In the genomic region with DNA sequence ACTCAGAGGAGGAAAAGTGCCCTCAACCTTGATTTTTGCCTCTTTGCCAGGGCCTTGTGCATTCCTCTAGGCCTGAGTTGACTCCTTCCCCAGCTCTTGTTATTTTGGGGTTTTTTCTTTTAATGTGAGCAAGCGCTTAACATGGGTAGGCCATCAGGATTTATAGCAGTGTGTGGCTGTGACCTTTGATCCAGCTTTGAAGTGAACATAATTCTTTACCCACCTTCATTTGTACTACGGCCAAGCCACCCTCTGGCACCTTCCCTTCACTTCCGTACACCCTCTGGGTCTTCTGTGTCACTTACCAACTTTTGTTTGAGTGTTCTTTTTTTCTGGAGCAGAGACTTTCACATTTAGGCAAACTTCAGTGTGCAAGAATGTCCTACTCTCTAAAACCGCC, we compare ENCODE assay signal across 23 mouse cellular contexts. TPM values are rescaled to one million over a fixed set of nuclear protein-coding genes. Genes with fewer than 3 reads are reported as not detected.
DNase-seq lines count a peak whose midpoint lies in the region; ATAC-seq and TF ChIP-seq lines count a peak whose summit lies in the region.
"Had no signal": no experiment of that assay in that cellular context is flagged by ENCODE, and none has a peak within 500 bp of the region (broad histone marks: within the 10 kb centered on the region; RNA-seq: fewer than 3 reads in every experiment).

No protein-coding gene starts in this region.

- no peaks in the 10 kb centered on the region for H3K9me3 ChIP-seq in kidney, embryonic 15.5 days (replicated peaks)
- H3K9me3 ChIP-seq in kidney, embryonic 14.5 days (ENCODE audit: control insufficient read depth, low read length) = no peaks in the 10 kb centered on the region
- H3K9me3 ChIP-seq in E14TG2a.4 (ENCODE audit: low read length) (no peaks in the 10 kb centered on the region), ES-Bruce4 (replicated peaks; ENCODE audit: control insufficient read depth, insufficient read depth, low read length, poor library complexity, severe bottlenecking) (no peaks in the 10 kb centered on the region)
- H3K9me3 ChIP-seq in midbrain, embryonic 11.5 days (ENCODE audit: control insufficient read depth, low read length) = no peaks in the 10 kb centered on the region
- H3K9me3 ChIP-seq: embryonic facial prominence, embryonic 10.5 days; forebrain, embryonic 13.5 days; heart, embryonic 15.5 days; hindbrain, embryonic 15.5 days; limb, embryonic 10.5 days; midbrain, embryonic 12.5 days; neural tube, embryonic 12.5 days had no signal

- TF ChIP-seq CTCF in E14TG2a.4 (conservative IDR thresholded peaks at IDR 0.05; ENCODE audit: low read length) = no peak
- TF ChIP-seq CTCF in ES-Bruce4 (IDR thresholded peaks at IDR 0.05; ENCODE audit: low read depth, low read length) = no peak
- no peak for TF ChIP-seq CTCF in small intestine, adult 2 months (IDR thresholded peaks at IDR 0.05; ENCODE audit: extremely low read depth, insufficient read length, insufficient replicate concordance, low read depth, low read length)

- ATAC-seq in kidney, embryonic 15.5 days (replicated peaks; ENCODE audit: low FRiP score) = no peak
- no peak for ATAC-seq in kidney, embryonic 14.5 days (ENCODE audit: low FRiP score, low TSS enrichment)
- no peak for ATAC-seq in midbrain, embryonic 11.5 days (ENCODE audit: low FRiP score)
- ATAC-seq: forebrain, embryonic 13.5 days; lung, postnatal 0 days had no signal

- no peak for TF ChIP-seq POLR2A in ES-Bruce4 (IDR thresholded peaks at IDR 0.05; ENCODE audit: insufficient read depth, low read length)
- TF ChIP-seq POLR2A in small intestine, adult 2 months (IDR thresholded peaks at IDR 0.05; ENCODE audit: low read depth, low read length) = no peak

- no peak for DNase-seq in midbrain, embryonic 11.5 days (ENCODE audit: low spot score, missing footprints)
- DNase-seq in cerebellum, adult 9-11 months = no peak
- DNase-seq: cerebellum, adult 2 months; gastrocnemius, postnatal 10 days; heart, adult 2 months; heart, postnatal 4 days; layer of hippocampus, adult 9-11 months had no signal

- H3K27ac ChIP-seq in kidney, embryonic 15.5 days = peak overlapping the region; percentile 11; the same call in 1 of the 2 replicates
- H3K27ac ChIP-seq in kidney, embryonic 14.5 days (ENCODE audit: low read depth, low read length) = no peak overlapping the region
- H3K27ac ChIP-seq in ES-Bruce4 (ENCODE audit: insufficient read depth, low read length) = peak overlapping the region; percentile 65
- peak overlapping the region; percentile 66 for H3K27ac ChIP-seq in small intestine, adult 2 months (ENCODE audit: insufficient read depth, low read depth, low read length)
- no peak overlapping the region for H3K27ac ChIP-seq in midbrain, embryonic 11.5 days (ENCODE audit: low read depth, low read length)
- H3K27ac ChIP-seq: embryonic facial prominence, embryonic 10.5 days; forebrain, embryonic 13.5 days; heart, adult 2 months; heart, embryonic 15.5 days; hindbrain, embryonic 15.5 days; kidney, postnatal 0 days; left cerebral cortex, adult 2 months; limb, embryonic 10.5 days; liver, embryonic 14.5 days; midbrain, embryonic 12.5 days; neural tube, embryonic 12.5 days had no signal

- H3K4me2 ChIP-seq in kidney, embryonic 15.5 days = no peak overlapping the region
- H3K4me2 ChIP-seq in kidney, embryonic 14.5 days (replicated peaks; ENCODE audit: low read depth, low read length) = no peak overlapping the region
- no peak overlapping the region for H3K4me2 ChIP-seq in midbrain, embryonic 11.5 days
- H3K4me2 ChIP-seq: forebrain, embryonic 13.5 days; heart, embryonic 15.5 days; hindbrain, embryonic 15.5 days; midbrain, embryonic 12.5 days; neural tube, embryonic 12.5 days had no signal

- H3K27me3 ChIP-seq in kidney, embryonic 15.5 days = no peaks in the 10 kb centered on the region
- H3K27me3 ChIP-seq in kidney, embryonic 14.5 days (ENCODE audit: control insufficient read depth, insufficient read depth, low read length) = no peaks in the 10 kb centered on the region
- H3K27me3 ChIP-seq in E14TG2a.4 (ENCODE audit: insufficient read depth, low read length) (no peaks in the 10 kb centered on the region), ES-Bruce4 (ENCODE audit: control insufficient read depth, insufficient read depth, low read length, poor library complexity, severe bottlenecking) (no peaks in the 10 kb centered on the region)
- no peaks in the 10 kb centered on the region for H3K27me3 ChIP-seq in small intestine, adult 2 months (ENCODE audit: control insufficient read depth, insufficient read depth, low read length)
- H3K27me3 ChIP-seq in midbrain, embryonic 11.5 days (ENCODE audit: control insufficient read depth, insufficient read depth, low read length) = no peaks in the 10 kb centered on the region
- H3K27me3 ChIP-seq: heart, embryonic 15.5 days; hindbrain, embryonic 15.5 days; midbrain, embryonic 12.5 days; neural tube, embryonic 12.5 days had no signal

- 47% methylated on average over 4 of the region's 4 CpGs for WGBS in kidney, embryonic 15.5 days
- WGBS in kidney, embryonic 14.5 days = 42% methylated on average over 4 of the region's 4 CpGs
- WGBS in small intestine, adult 2 months = 21% methylated on average over 4 of the region's 4 CpGs
- 87% methylated on average over 4 of the region's 4 CpGs for WGBS in midbrain, embryonic 11.5 days

- no peak for TF ChIP-seq EP300 in ES-Bruce4 (IDR thresholded peaks at IDR 0.05; ENCODE audit: insufficient read depth, low read depth, low read length)

- peaks cover 42% of the 10 kb centered on the region for H3K4me1 ChIP-seq in kidney, embryonic 15.5 days
- peaks cover 17% of the 10 kb centered on the region for H3K4me1 ChIP-seq in kidney, embryonic 14.5 days (ENCODE audit: control insufficient read depth, insufficient read depth, low read length)
- H3K4me1 ChIP-seq in E14TG2a.4 (replicated peaks; ENCODE audit: low read depth, low read length) = peaks cover 94% of the 10 kb centered on the region
- peaks cover 7% of the 10 kb centered on the region for H3K4me1 ChIP-seq in ES-Bruce4 (ENCODE audit: control insufficient read depth, insufficient read depth, low read length)
- peaks cover 30% of the 10 kb centered on the region for H3K4me1 ChIP-seq in small intestine, adult 2 months (ENCODE audit: control insufficient read depth, insufficient read depth, insufficient read length, low read length)
- peaks cover 7% of the 10 kb centered on the region for H3K4me1 ChIP-seq in midbrain, embryonic 11.5 days (ENCODE audit: control insufficient read depth, insufficient read depth, low read length)

- H3K4me3 ChIP-seq in kidney, embryonic 15.5 days (replicated peaks) = no peak overlapping the region
- H3K4me3 ChIP-seq in kidney, embryonic 14.5 days (ENCODE audit: low read length) = no peak overlapping the region
- H3K4me3 ChIP-seq in E14TG2a.4 (replicated peaks; ENCODE audit: low read length) (0 out of 2 replicates have a peak overlapping the region, but pooled peaks have one; percentile 13), ES-Bruce4 (ENCODE audit: low read depth, low read length) (no peak overlapping the region)
- no peak overlapping the region for H3K4me3 ChIP-seq in small intestine, adult 2 months (ENCODE audit: low read depth, low read length)
- no peak overlapping the region for H3K4me3 ChIP-seq in midbrain, embryonic 11.5 days (ENCODE audit: low read depth, low read length)
- H3K4me3 ChIP-seq: embryonic facial prominence, embryonic 10.5 days; forebrain, embryonic 13.5 days; heart, adult 2 months; heart, embryonic 15.5 days; hindbrain, embryonic 15.5 days; left cerebral cortex, adult 2 months; limb, embryonic 10.5 days; midbrain, embryonic 12.5 days; neural tube, embryonic 12.5 days had no signal

- H3K36me3 ChIP-seq in kidney, embryonic 15.5 days = peaks cover 70% of the 10 kb centered on the region
- H3K36me3 ChIP-seq in kidney, embryonic 14.5 days (ENCODE audit: control insufficient read depth, insufficient read depth, low read length) = peaks cover 52% of the 10 kb centered on the region
- H3K36me3 ChIP-seq in E14TG2a.4 (ENCODE audit: insufficient read depth, low read length) (peaks cover 90% of the 10 kb centered on the region), ES-Bruce4 (ENCODE audit: control insufficient read depth, insufficient read depth, low read length, poor library complexity, severe bottlenecking) (peaks cover 52% of the 10 kb centered on the region)
- H3K36me3 ChIP-seq in small intestine, adult 2 months (ENCODE audit: control insufficient read depth, insufficient read depth, low read length) = peaks cover 11% of the 10 kb centered on the region
- peaks cover 13% of the 10 kb centered on the region; the same call in 1 of the 2 replicates for H3K36me3 ChIP-seq in midbrain, embryonic 11.5 days (ENCODE audit: control insufficient read depth, insufficient read depth, low read length)
- H3K36me3 ChIP-seq: hindbrain, embryonic 15.5 days had no signal

- H3K9ac ChIP-seq in kidney, embryonic 15.5 days = no peak overlapping the region
- H3K9ac ChIP-seq in kidney, embryonic 14.5 days (ENCODE audit: low read depth, low read length) = no peak overlapping the region
- peak overlapping the region; percentile 6; the same call in 1 of the 2 replicates for H3K9ac ChIP-seq in ES-Bruce4 (ENCODE audit: low read depth, poor library complexity, severe bottlenecking)
- no peak overlapping the region for H3K9ac ChIP-seq in midbrain, embryonic 11.5 days (ENCODE audit: low read length)
- H3K9ac ChIP-seq: forebrain, embryonic 13.5 days; heart, embryonic 15.5 days; hindbrain, embryonic 15.5 days; liver, embryonic 14.5 days; midbrain, embryonic 12.5 days; neural tube, embryonic 12.5 days had no signal

RNA-seq across cellular contexts. Expression of gene Tgif1, which starts 10.1 kb away (rescaled TPM):
- 87.9 and 89.6 TPM in 2 replicates for polyA plus RNA-seq in kidney, embryonic 15.5 days (2015; fragmentation: Nextera tagmentation; extraction: Ambion mirVana)
- 82.8 and 88.6 TPM in 2 replicates for polyA plus RNA-seq in kidney, embryonic 14.5 days (2014; fragmentation: Nextera tagmentation; extraction: Ambion mirVana)
- polyA plus RNA-seq in ES-Bruce4 (2011; ENCODE audit: insufficient read depth, insufficient read length, low read depth, missing spikeins) = 218 and 227 TPM in 2 replicates
- polyA plus RNA-seq in small intestine, adult 2 months (2012; rRNA removed) = 10.9 and 26.4 TPM in 2 replicates
- polyA plus RNA-seq in midbrain, embryonic 11.5 days (2014; fragmentation: Nextera tagmentation; extraction: Ambion mirVana) = 53.0 and 58.4 TPM in 2 replicates

Comparison
In these comparisons a context has a peak if more than half of its experiments do, and no peak if none do; other contexts are left out.
1. H3K27ac ChIP-seq: peak in kidney, embryonic 15.5 days (single experiment), ES-Bruce4 (single experiment) and small intestine, adult 2 months (single experiment); none in kidney, embryonic 14.5 days (single experiment) and midbrain, embryonic 11.5 days (single experiment).